Mouse (Mus musculus): ENCODE results near the gene Pth1r. TPM values are rescaled to one million over a fixed set of nuclear protein-coding genes. Genes with fewer than 3 reads are reported as not detected.

Gene Pth1r
- polyA plus RNA-seq, 1 experiment from 2014 or later: 67.1 TPM

- H3K4me1 ChIP-seq: peaks cover 18% of the 10 kb centered on the region
- 95% methylated on average over 10 of the region's 10 CpGs for WGBS
- no peak for ATAC-seq (replicated peaks; ENCODE audit: low FRiP score)
- H3K4me3 ChIP-seq (replicated peaks): no peak overlapping the region
- no peak overlapping the region for H3K9ac ChIP-seq
- H3K36me3 ChIP-seq: no peaks in the 10 kb centered on the region
- H3K4me2 ChIP-seq: no peak overlapping the region
- H3K27me3 ChIP-seq: no peaks in the 10 kb centered on the region
- no peak overlapping the region for H3K27ac ChIP-seq
- no peaks in the 10 kb centered on the region for H3K9me3 ChIP-seq (replicated peaks)
These were observed 25.4 kb upstream of the Pth1r start for GRCm38 (mm10) chr9:110772336-110772735.

DNA sequence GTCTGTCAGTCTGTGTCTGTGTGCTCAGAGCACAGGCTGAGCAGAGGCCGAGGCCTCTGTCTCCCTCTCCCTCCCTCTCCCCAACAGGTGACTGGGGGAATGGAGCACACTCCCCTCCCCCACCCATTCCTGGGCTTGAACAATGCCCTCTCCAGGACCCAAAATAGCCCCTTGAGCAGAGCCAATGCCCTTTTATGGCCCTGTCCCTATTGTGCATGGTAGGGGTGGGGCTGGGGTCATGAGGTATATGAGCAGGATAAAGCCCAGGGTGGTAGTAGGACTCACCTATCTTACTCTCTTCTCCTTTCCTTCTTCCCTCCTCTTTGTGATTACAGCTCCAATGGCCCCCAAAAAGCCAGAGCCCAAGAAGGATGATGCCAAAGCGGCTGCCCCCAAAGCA lies 16.5 kb upstream of the Pth1r start:
- peaks cover 13% of the 10 kb centered on the region for H3K4me1 ChIP-seq
- H3K4me3 ChIP-seq (replicated peaks): no peak overlapping the region
- no peak overlapping the region for H3K4me2 ChIP-seq
- H3K9ac ChIP-seq: no peak overlapping the region
- peaks cover 3% of the 10 kb centered on the region; the same call in 1 of the 2 replicates for H3K27me3 ChIP-seq
- WGBS: 56% methylated on average over 2 of the region's 2 CpGs
- ATAC-seq (replicated peaks; ENCODE audit: low FRiP score): no peak
- H3K36me3 ChIP-seq: no peaks in the 10 kb centered on the region
- no peak overlapping the region for H3K27ac ChIP-seq
- H3K9me3 ChIP-seq (replicated peaks): no peaks in the 10 kb centered on the region

DNA sequence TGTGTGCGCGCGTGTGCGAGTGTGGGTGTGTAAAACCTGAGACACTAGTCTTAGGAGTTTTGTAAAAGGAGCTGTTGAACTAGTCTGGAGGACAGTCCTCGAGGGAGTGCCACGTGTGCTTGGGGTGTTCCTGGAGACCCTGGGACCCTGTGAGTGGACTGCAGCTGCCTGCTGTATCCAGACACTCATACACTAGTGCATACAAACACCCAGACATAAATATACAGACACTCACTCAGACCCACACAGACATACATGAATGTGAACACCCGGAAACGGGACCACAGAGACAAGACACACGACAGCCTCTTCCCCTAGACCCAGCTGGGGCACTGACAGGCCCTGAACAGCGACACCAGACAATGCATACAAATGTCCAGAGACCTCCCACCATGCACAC lies 15.8 kb upstream of the Pth1r start:
- no peaks in the 10 kb centered on the region for H3K9me3 ChIP-seq (replicated peaks)

DNA sequence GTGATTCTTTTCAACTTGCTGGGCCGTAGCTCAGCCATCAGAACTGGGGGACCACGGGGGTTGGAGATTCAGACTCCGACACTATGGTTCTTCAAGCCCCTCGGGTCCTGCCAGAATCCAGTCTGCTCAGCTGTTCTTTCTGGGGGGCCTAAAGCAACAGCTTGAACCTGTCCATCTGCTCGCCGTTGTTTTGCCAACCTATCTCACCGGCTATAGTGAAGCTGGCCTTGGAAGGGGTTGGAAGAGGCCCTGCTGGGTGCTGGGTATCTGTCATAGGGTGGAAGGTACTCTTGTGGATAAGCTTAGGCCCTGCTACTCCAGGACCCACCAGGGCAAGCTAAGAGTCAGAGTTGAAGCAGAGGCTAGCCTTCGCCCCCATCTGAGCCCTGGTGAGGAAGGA lies 13.9 kb upstream of the Pth1r start:
- ATAC-seq (replicated peaks; ENCODE audit: low FRiP score): no peak
- Histone ChIP-seq H3K9ac (no peak overlapping the region), H3K36me3 (no peaks in the 10 kb centered on the region), H3K27ac (no peak overlapping the region), H3K27me3 (peaks cover 3% of the 10 kb centered on the region; the same call in 1 of the 2 replicates), H3K4me1 (peaks cover 13% of the 10 kb centered on the region), H3K4me2 (no peak overlapping the region), H3K9me3 (replicated peaks) (no peaks in the 10 kb centered on the region), H3K4me3 (replicated peaks) (no peak overlapping the region)
- WGBS: 85% methylated on average over 8 of the region's 8 CpGs

More for the DNA sequence above, 15.8 kb upstream of the Pth1r start:
- no peak overlapping the region for H3K4me2 ChIP-seq
- WGBS: 81% methylated on average over 10 of the region's 10 CpGs
- no peak overlapping the region for H3K4me3 ChIP-seq (replicated peaks)
- H3K27me3 ChIP-seq: peaks cover 3% of the 10 kb centered on the region; the same call in 1 of the 2 replicates
- H3K27ac ChIP-seq: no peak overlapping the region
- no peaks in the 10 kb centered on the region for H3K36me3 ChIP-seq
- peaks cover 13% of the 10 kb centered on the region for H3K4me1 ChIP-seq
- no peak overlapping the region for H3K9ac ChIP-seq
- ATAC-seq (replicated peaks; ENCODE audit: low FRiP score): no peak

DNA sequence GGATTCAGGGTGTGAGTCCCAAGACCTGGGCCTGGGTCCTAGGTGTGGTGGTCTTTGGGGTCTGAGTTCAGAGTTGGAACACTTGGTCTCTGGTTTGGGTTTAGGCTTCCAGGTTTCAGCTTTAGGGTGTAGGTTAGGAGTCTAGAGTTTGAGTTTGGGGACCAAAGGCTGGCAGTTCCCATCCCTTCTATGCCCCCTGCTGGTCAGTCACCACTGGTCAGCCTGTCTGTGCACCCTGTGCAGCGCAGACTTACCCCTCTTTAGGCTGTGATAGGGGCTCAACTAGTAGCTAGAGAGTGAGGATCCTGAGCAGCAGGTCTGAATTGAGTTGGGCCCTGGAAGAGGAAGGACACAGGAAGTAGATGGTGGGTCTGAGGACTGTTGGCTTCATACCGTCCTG lies 12.3 kb upstream of the Pth1r start:
- H3K4me3 ChIP-seq (replicated peaks): no peak overlapping the region
- H3K27me3 ChIP-seq: no peaks in the 10 kb centered on the region; the same call in 1 of the 2 replicates
- WGBS: 51% methylated on average over 2 of the region's 2 CpGs
- no peak overlapping the region for H3K9ac ChIP-seq
- no peak overlapping the region for H3K27ac ChIP-seq
- ATAC-seq (replicated peaks; ENCODE audit: low FRiP score): peak; percentile 57
- peaks cover 13% of the 10 kb centered on the region for H3K4me1 ChIP-seq
- H3K4me2 ChIP-seq: no peak overlapping the region
- H3K9me3 ChIP-seq (replicated peaks): no peaks in the 10 kb centered on the region
- H3K36me3 ChIP-seq: no peaks in the 10 kb centered on the region

DNA sequence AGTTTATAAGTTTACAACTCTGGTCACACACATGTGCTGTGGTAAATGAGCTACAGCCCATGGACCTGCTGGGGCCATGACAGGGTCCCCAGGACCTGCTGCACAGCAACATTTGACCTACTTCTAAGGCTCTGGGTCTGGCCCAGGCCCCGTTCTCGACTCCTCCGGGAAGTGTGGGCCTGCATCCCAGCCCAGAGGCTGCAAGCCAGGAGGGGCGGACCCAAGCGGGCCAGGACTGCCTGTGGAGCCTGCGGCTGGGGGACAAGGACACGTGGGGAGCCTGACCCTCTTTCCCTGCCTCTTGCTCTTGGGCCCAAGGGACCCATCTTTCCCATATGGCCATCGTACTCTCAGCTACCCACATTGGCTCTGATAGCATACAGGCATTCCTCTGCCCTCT lies 11.7 kb upstream of the Pth1r start:
- no peaks in the 10 kb centered on the region for H3K9me3 ChIP-seq (replicated peaks)
- no peak; the same call in 1 of the 2 replicates for ATAC-seq (replicated peaks; ENCODE audit: low FRiP score)
- H3K36me3 ChIP-seq: no peaks in the 10 kb centered on the region
- H3K27ac ChIP-seq: no peak overlapping the region
- H3K4me3 ChIP-seq (replicated peaks): no peak overlapping the region
- H3K4me1 ChIP-seq: peaks cover 16% of the 10 kb centered on the region
- H3K4me2 ChIP-seq: no peak overlapping the region
- 63% methylated on average over 8 of the region's 8 CpGs for WGBS
- no peaks in the 10 kb centered on the region; the same call in 1 of the 2 replicates for H3K27me3 ChIP-seq
- H3K9ac ChIP-seq: no peak overlapping the region

GRCm38 (mm10) chr9:110757816-110758215 lies 10.9 kb upstream of the Pth1r start:
- no peak overlapping the region for H3K4me2 ChIP-seq
- H3K4me1 ChIP-seq: peaks cover 22% of the 10 kb centered on the region
- 82% methylated on average over 5 of the region's 5 CpGs for WGBS
- no peak overlapping the region for H3K27ac ChIP-seq
- no peak overlapping the region for H3K9ac ChIP-seq
- H3K4me3 ChIP-seq (replicated peaks): no peak overlapping the region
- H3K27me3 ChIP-seq: no peaks in the 10 kb centered on the region
- ATAC-seq (replicated peaks; ENCODE audit: low FRiP score): no peak
- no peaks in the 10 kb centered on the region for H3K36me3 ChIP-seq
- no peaks in the 10 kb centered on the region for H3K9me3 ChIP-seq (replicated peaks)

DNA sequence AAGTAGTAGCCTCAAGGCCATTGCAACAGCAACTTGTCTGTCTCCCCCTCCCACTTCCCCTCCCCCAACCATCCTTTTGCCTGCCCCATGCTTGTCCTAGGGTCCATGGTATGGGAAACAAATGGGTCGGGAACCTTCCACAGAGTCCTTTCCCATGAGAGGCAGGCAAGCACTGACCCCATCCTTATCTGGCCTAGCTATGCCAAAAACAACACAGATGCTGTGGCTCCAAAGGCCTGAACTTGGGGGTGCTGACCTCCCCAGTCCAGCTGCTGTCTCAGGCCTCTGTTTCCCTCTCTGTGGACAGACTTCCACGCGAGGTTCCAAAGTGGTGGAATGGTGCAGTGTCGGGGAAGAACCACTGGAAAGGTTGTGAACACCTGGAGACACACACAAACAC lies 6.8 kb upstream of the Pth1r start:
- no peaks in the 10 kb centered on the region for H3K36me3 ChIP-seq
- no peak for ATAC-seq (replicated peaks; ENCODE audit: low FRiP score)
- no peak overlapping the region for H3K9ac ChIP-seq
- H3K9me3 ChIP-seq (replicated peaks): no peaks in the 10 kb centered on the region
- no peak overlapping the region for H3K4me2 ChIP-seq
- no peak overlapping the region for H3K4me3 ChIP-seq (replicated peaks)
- WGBS: 73% methylated on average over 4 of the region's 4 CpGs
- peaks cover 47% of the 10 kb centered on the region for H3K4me1 ChIP-seq
- H3K27ac ChIP-seq: no peak overlapping the region
- H3K27me3 ChIP-seq: no peaks in the 10 kb centered on the region

GRCm38 (mm10) chr9:110752917-110753435 lies 6.0 kb upstream of the Pth1r start:
- Histone ChIP-seq H3K9me3 (replicated peaks) (no peaks in the 10 kb centered on the region), H3K4me3 (replicated peaks) (no peak overlapping the region), H3K27me3 (no peaks in the 10 kb centered on the region), H3K4me1 (peaks cover 51% of the 10 kb centered on the region), H3K27ac (no peak overlapping the region), H3K36me3 (no peaks in the 10 kb centered on the region), H3K9ac (no peak overlapping the region), H3K4me2 (no peak overlapping the region)
- 88% methylated on average over 4 of the region's 4 CpGs for WGBS
- ATAC-seq (replicated peaks; ENCODE audit: low FRiP score): no peak

DNA sequence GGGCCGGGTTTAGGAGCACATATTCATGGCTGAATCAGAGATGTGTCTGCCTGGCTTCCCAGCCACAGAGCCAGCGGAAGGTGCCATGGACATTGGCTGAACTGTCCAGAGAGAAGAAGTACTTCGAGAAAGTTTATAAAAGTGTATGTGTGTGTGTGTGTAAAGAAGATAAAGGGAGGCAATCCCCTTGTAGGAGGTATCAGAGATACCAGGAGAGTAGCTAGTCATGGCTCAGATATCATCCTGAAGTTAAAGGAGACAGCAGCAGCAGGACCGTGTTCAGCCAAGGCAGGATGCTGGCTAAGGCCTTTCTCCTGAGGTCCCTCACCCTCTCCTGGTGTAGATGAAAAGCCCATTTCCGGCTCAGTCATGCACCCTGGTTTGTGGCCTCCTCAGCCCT lies 4.5 kb upstream of the Pth1r start:
- no peak for ATAC-seq (replicated peaks; ENCODE audit: low FRiP score)
- Histone ChIP-seq H3K9ac (no peak overlapping the region), H3K27ac (peak overlapping the region; percentile 78; the same call in 1 of the 2 replicates), H3K4me1 (peaks cover 67% of the 10 kb centered on the region), H3K4me3 (replicated peaks) (no peak overlapping the region), H3K36me3 (no peaks in the 10 kb centered on the region), H3K9me3 (replicated peaks) (no peaks in the 10 kb centered on the region), H3K27me3 (no peaks in the 10 kb centered on the region), H3K4me2 (no peak overlapping the region)
- WGBS: 69% methylated on average over 5 of the region's 5 CpGs

- Histone ChIP-seq H3K27ac (peak overlapping the region; percentile 78), H3K9me3 (replicated peaks) (no peaks in the 10 kb centered on the region), H3K4me3 (replicated peaks) (no peak overlapping the region), H3K36me3 (no peaks in the 10 kb centered on the region), H3K4me1 (peaks cover 75% of the 10 kb centered on the region), H3K27me3 (no peaks in the 10 kb centered on the region), H3K4me2 (0 out of 2 replicates have a peak overlapping the region, but pooled peaks have one; percentile 27), H3K9ac (no peak overlapping the region)
- ATAC-seq (replicated peaks; ENCODE audit: low FRiP score): peak; percentile 22; the same call in 1 of the 2 replicates
- WGBS: 12% methylated on average over 14 of the region's 14 CpGs
These were observed 3.7 kb upstream of the Pth1r start for GRCm38 (mm10) chr9:110750404-110751187.

DNA sequence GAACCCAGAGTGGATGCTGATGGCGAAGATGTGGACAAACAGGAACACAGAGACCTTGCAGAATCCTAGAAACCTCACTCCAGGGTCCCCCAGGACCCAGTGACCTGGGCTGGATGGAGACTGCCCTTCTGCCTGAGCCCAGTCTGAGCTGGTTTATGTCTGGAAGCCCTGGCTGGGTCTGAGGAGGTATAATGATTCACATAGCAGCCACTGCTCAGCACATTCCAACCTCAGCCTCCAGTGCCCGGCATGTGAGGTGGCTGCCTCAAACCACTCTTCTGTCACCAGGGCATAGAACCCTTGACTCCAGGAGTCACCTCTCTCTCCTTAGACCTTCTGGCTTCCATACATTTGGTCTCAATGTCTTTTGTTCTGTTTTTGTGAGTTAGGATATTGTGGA lies 1.5 kb upstream of the Pth1r start:
- Histone ChIP-seq H3K4me3 (replicated peaks) (no peak overlapping the region), H3K27ac (peak overlapping the region; percentile 90), H3K9me3 (replicated peaks) (no peaks in the 10 kb centered on the region), H3K4me2 (no peak overlapping the region), H3K36me3 (no peaks in the 10 kb centered on the region), H3K9ac (no peak overlapping the region), H3K4me1 (peaks cover 92% of the 10 kb centered on the region), H3K27me3 (peaks cover 14% of the 10 kb centered on the region)
- peak; percentile 50; the same call in 1 of the 2 replicates for ATAC-seq (replicated peaks; ENCODE audit: low FRiP score)
- 64% methylated on average over 2 of the region's 2 CpGs for WGBS
